Mouse (Mus musculus) forebrain, embryonic 11.5 days (tissue): ENCODE measurements around the gene Ceacam1. TPM values are rescaled to one million over a fixed set of nuclear protein-coding genes. Genes with fewer than 3 reads are reported as not detected.
"Not testable (repeated sequence)": the region's sequence is repeated elsewhere in the genome, so short reads cannot be mapped to it uniquely, and the experiment has no call there.

ENCODE experiments used
- ATAC-seq: fragments of 200-750 bp; cut with Nextera tagmentation; replicated peaks from 2 replicates; pipeline ENCODE4 v1.8.0; 2017; ENCODE audit warnings: moderate TSS enrichment; ENCODE audit not compliant: low FRiP score
- DNase-seq: peaks from one replicate; pipeline ENCODE4 v3.0.0-alpha.2; 2017; ENCODE audit warnings: low spot score
- H3K27ac ChIP-seq: fragments of 300-500 bp; sonication (generic); 2 replicates; pipeline ENCODE4 v1.5.1; 2014; ENCODE audit warnings: low read depth, low read length
- H3K27me3 ChIP-seq: fragments of 300-500 bp; sonication (generic); 2 replicates; pipeline ENCODE4 v1.6.1; 2014; ENCODE audit warnings: mild to moderate bottlenecking, low read length, mixed read lengths; ENCODE audit not compliant: control insufficient read depth, insufficient read depth
- H3K36me3 ChIP-seq: fragments of 300-500 bp; sonication (generic); 2 replicates; pipeline ENCODE4 v1.6.1; 2014; ENCODE audit warnings: mild to moderate bottlenecking, low read length, moderate library complexity, mixed read lengths; ENCODE audit not compliant: control insufficient read depth, insufficient read depth
- H3K4me1 ChIP-seq: fragments of 300-500 bp; sonication (generic); replicated peaks from 2 replicates; pipeline ENCODE4 v1.6.1; 2014; ENCODE audit warnings: low read length, mixed read lengths; ENCODE audit not compliant: control insufficient read depth, insufficient read depth
- H3K4me2 ChIP-seq: fragments of 300-500 bp; sonication (generic); 2 replicates; pipeline ENCODE4 v1.6.1; 2014; ENCODE audit warnings: low read depth, mild to moderate bottlenecking, low read length, moderate library complexity, mixed read lengths; ENCODE audit not compliant: severe bottlenecking
- H3K4me3 ChIP-seq: fragments of 300-500 bp; sonication (generic); 2 replicates; pipeline ENCODE4 v1.5.1; 2014; ENCODE audit warnings: low read depth, low read length
- H3K9ac ChIP-seq: fragments of 300-500 bp; sonication (generic); 2 replicates; pipeline ENCODE4 v1.6.1; 2014; ENCODE audit warnings: low read length
- H3K9me3 ChIP-seq: fragments of 300-500 bp; sonication (generic); 2 replicates; pipeline ENCODE4 v1.6.1; 2016; ENCODE audit warnings: low read length, mixed read lengths; ENCODE audit not compliant: control insufficient read depth
- WGBS: fragments of 180-500 bp; shearing (Covaris S2); extraction: QIAGEN DNeasy Blood & Tissue Kit; methylation state at CpG from one replicate; pipeline ENCODE4 v1.1.7; 2014; 5-methylcytosine and 5-hydroxymethylcytosine counted together
- polyA plus RNA-seq: library from polyadenylated mRNA; unstranded; fragments of >200 nt; fragmentation: Nextera tagmentation; extraction: Ambion mirVana; gene quantifications from 2 replicates; pipeline ENCODE4 v1.2.1, GENCODE M21; 2014

Gene Ceacam1
- polyA plus RNA-seq, 1 experiment from 2014 or later, result 0.81 TPM

GRCm38 (mm10) chr7:25434654-25435545 lies 42.5 kb downstream of the Ceacam1 start:
- ATAC-seq, result no peak
- 85% methylated on average over 10 of the region's 10 CpGs for WGBS
- H3K9me3 ChIP-seq, result no peaks in the 10 kb centered on the region
- H3K27me3 ChIP-seq, result no peaks in the 10 kb centered on the region
- peaks cover 4% of the 10 kb centered on the region; the same call in 1 of the 2 replicates for H3K4me1 ChIP-seq
- no peak overlapping the region for H3K4me2 ChIP-seq
- H3K4me3 ChIP-seq, result no peak overlapping the region
- H3K9ac ChIP-seq, result no peak overlapping the region
- H3K27ac ChIP-seq, result no peak overlapping the region
- no peaks in the 10 kb centered on the region for H3K36me3 ChIP-seq
- DNase-seq, result no peak

GRCm38 (mm10) chr7:25433781-25434560 lies 43.4 kb downstream of the Ceacam1 start:
- no peak for DNase-seq
- Histone ChIP-seq H3K9ac (no peak overlapping the region), H3K27me3 (no peaks in the 10 kb centered on the region), H3K4me2 (no peak overlapping the region), H3K9me3 (no peaks in the 10 kb centered on the region), H3K36me3 (no peaks in the 10 kb centered on the region), H3K4me3 (no peak overlapping the region), H3K27ac (no peak overlapping the region), H3K4me1 (peaks cover 4% of the 10 kb centered on the region; the same call in 1 of the 2 replicates)
- WGBS, result 90% methylated on average over 9 of the region's 9 CpGs
- no peak for ATAC-seq

GRCm38 (mm10) chr7:25433007-25433541 lies 44.3 kb downstream of the Ceacam1 start:
- Histone ChIP-seq H3K4me2 (no peak overlapping the region), H3K36me3 (no peaks in the 10 kb centered on the region), H3K27me3 (no peaks in the 10 kb centered on the region), H3K27ac (no peak overlapping the region), H3K4me1 (peaks cover 4% of the 10 kb centered on the region; the same call in 1 of the 2 replicates), H3K9me3 (no peaks in the 10 kb centered on the region), H3K4me3 (no peak overlapping the region), H3K9ac (no peak overlapping the region)
- WGBS, result 10% methylated on average over 5 of the region's 5 CpGs
- ATAC-seq, result no peak
- DNase-seq, result no peak

- no peaks in the 10 kb centered on the region for H3K9me3 ChIP-seq
- DNase-seq (no peak), ATAC-seq (no peak)
- H3K4me1 ChIP-seq, result peaks cover 4% of the 10 kb centered on the region; the same call in 1 of the 2 replicates
- no peak overlapping the region for H3K4me3 ChIP-seq
- no peaks in the 10 kb centered on the region for H3K36me3 ChIP-seq
- H3K27me3 ChIP-seq, result no peaks in the 10 kb centered on the region
- no peak overlapping the region for H3K27ac ChIP-seq
- 87% methylated on average over 6 of the region's 6 CpGs for WGBS
- H3K4me2 ChIP-seq, result no peak overlapping the region
- H3K9ac ChIP-seq, result no peak overlapping the region
Observed at GRCm38 (mm10) chr7:25432381-25432780, 45.0 kb downstream of the Ceacam1 start.

- Histone ChIP-seq H3K4me3 (no peak overlapping the region), H3K9ac (no peak overlapping the region), H3K4me2 (no peak overlapping the region), H3K36me3 (no peaks in the 10 kb centered on the region), H3K9me3 (no peaks in the 10 kb centered on the region), H3K4me1 (peaks cover 4% of the 10 kb centered on the region; the same call in 1 of the 2 replicates), H3K27me3 (no peaks in the 10 kb centered on the region), H3K27ac (no peak overlapping the region)
- WGBS, result 88% methylated on average over 4 of the region's 4 CpGs
- ATAC-seq (no peak), DNase-seq (no peak)
Observed at GRCm38 (mm10) chr7:25429886-25430784, 47.3 kb downstream of the Ceacam1 start.

GRCm38 (mm10) chr7:25428321-25428720 lies 49.1 kb downstream of the Ceacam1 start:
- Histone ChIP-seq H3K36me3 (no peaks in the 10 kb centered on the region), H3K4me1 (peaks cover 4% of the 10 kb centered on the region; the same call in 1 of the 2 replicates), H3K27ac (no peak overlapping the region), H3K9me3 (no peaks in the 10 kb centered on the region), H3K4me3 (no peak overlapping the region), H3K4me2 (no peak overlapping the region), H3K9ac (no peak overlapping the region), H3K27me3 (no peaks in the 10 kb centered on the region)
- WGBS, result 88% methylated on average over 3 of the region's 3 CpGs
- ATAC-seq (no peak), DNase-seq (no peak)

- Histone ChIP-seq H3K4me1 (no peaks in the 10 kb centered on the region), H3K9ac (no peak overlapping the region), H3K27ac (no peak overlapping the region), H3K4me2 (no peak overlapping the region), H3K9me3 (no peaks in the 10 kb centered on the region), H3K27me3 (no peaks in the 10 kb centered on the region), H3K4me3 (no peak overlapping the region), H3K36me3 (no peaks in the 10 kb centered on the region)
- 81% methylated on average over 5 of the region's 5 CpGs for WGBS
- no peak for ATAC-seq
- DNase-seq, result no peak
Observed at GRCm38 (mm10) chr7:25427144-25427543, 50.3 kb downstream of the Ceacam1 start.

GRCm38 (mm10) chr7:25426380-25426779 lies 51.0 kb downstream of the Ceacam1 start:
- H3K27me3 ChIP-seq, H3K27ac ChIP-seq, H3K4me1 ChIP-seq, H3K4me3 ChIP-seq, H3K9ac ChIP-seq, ATAC-seq, H3K36me3 ChIP-seq, H3K9me3 ChIP-seq, DNase-seq, H3K4me2 ChIP-seq: not testable (repeated sequence)
- WGBS, result 86% methylated on average over 4 of the region's 4 CpGs
